Mouse (Mus musculus): ENCODE data around the gene Fam69a.
"Not testable (repeated sequence)": the region's sequence is repeated elsewhere in the genome, so short reads cannot be mapped to it uniquely, and the experiment has no call there.

Gene Fam69a

DNA sequence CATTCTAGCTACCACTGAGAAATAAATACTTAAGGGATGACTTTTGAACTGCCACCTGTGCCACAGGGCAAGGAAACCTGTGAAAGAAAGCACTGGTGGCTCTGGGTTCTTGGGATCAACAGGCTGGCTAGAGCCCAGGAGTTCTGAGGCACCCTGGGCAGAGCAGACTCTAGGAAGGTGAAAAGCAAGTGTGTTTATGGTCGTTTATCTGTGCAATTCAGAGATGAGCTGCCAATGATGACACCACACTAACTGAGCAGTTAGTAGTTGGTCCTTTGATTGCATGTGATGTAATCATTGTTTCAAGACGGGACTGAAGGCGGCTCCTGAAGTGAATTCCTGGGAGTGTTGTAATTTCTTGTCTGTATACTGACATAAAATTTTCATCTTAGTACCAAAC is 82.6 kb downstream of the Fam69a start:
- no peak for DNase-seq (ENCODE audit: low spot score in 2 of 2)

DNA sequence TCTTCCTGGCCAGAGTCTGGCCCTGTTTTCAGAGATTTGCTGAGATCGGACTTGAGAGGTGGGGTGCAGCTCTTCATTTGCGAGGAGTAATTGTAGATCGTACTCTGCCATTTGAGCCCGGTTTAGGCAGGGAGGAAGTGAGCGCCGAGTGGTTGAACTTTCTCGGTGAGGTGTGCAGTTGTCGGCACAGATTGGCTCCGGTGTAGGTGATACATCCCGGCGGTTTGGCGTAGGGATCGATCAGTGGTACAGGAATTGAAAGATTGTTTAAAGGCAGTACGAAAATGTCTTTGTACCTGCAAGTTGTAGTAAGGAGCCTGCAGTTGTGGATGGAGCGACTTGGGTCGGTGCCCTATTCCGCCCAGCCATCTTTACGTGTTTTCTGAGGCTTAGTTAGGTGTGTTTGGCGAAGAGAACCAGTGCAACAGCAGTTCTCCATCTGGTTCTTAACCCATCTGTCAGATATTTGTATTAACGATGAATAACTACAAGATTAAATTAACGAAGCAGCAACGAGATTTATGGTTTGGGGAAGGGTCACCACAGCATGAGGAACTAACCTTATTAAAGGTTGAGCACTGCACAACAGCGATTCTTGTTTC is 85.8 kb downstream of the Fam69a start:
- DNase-seq (ENCODE audit: low spot score in 2 of 2): peak in 1 of 2 experiments; percentile 53

DNA sequence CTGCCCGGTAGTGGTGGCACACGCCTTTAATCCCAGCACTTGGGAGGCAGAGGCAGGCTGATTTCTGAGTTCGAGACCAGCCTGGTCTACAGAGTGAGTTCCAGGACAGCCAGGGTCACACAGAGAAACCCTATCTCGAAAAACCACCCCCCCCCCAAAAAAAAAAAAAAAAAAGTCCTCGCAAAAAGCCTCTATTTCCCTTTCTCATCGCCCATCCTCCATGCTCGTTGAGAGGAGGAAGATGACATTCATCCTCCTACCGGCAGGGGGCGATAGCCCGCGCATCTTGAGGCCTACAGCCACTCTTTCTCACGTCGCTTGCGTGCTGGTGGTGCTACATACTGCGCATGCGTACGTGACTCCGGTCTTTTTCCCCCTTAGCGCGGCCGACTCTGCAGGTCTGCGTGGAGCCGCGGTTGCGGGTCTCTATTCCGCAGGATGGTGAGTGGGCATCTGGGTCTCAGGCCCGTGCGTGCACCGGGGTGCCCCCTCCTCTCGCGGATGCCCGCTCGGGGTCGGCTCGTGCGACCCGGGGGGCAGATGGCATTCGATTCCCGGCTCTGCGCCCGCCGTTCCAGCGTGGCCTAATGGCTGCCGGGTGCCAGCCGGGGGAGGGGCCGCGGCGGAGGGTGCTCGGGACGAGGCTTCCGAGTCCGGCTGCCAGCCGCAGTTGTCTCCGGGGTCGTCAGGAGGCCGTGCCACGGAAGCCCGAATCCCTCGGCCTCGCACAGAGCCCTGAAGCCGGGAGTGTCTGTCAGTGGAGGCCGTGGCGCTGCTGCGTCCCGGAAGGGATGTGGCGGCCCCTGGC is 86.5 kb downstream of the Fam69a start, which contains the start of gene Rpl5:
Rpl5 (plus strand) TSS at position 297 of the 808 bp plus-strand sequence.
- peak; percentile 97 to 98 for DNase-seq (ENCODE audit: low spot score in 2 of 2)

DNA sequence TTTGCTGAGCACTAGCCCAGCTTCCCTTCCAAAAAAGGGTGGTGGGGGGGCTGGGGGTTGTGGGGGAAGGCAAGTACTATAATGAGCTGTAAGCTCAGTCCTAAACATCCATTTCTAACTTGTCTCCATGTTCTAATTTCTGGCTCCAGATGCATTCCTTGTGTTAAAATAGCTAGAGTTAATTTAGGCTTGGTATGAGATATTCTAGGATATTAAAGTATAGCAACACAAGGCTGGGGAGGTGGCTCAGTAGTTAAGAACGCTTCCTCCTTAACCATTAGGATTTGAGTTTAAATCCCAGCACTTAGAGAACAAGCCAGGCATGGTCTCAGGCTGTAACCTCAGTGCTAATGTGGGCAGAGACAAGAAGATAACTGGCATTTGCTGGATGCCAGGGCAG is 90.6 kb downstream of the Fam69a start:
- no peak for DNase-seq (ENCODE audit: low spot score in 2 of 2)

DNA sequence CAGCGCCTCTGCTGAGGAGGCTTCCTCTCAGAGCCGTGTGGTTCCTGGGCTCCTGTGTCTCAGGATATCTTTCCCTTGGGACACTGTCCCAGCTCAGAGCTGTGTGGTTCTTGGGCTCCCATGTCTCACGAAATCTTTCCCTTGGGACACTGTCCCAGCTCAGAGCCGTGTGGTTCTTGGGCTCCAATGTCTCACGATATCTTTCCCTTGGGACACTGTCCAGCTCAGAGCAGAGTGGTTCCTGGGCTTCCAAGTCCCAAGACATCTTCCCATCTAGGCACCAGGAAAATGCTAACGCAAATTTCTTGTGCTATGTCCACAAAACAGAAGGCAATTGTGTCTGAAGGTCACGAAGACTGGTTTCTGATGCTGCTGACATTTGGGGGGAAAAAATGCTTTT is 92.2 kb downstream of the Fam69a start:
- DNase-seq (ENCODE audit: low spot score in 2 of 2): no peak

DNA sequence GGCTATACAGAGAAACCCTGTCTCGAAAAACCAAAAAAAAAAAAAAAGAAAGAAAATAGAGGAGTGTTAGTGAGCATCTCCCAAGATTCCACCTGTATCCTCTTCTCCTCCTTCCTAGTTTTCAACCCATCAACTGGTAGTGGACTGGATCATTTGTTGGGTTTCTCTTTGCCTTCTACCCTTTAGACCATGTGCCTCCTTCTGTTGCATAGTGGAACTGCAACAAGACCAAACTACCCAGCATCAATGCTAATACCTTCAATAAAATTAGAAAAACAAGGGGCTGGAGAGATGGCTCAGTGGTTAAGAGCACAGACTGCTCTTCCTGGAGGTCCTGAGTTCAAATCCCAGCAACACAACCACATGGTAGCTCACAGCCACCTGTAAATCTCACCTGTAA is 95.4 kb downstream of the Fam69a start:
- not testable (repeated sequence) for DNase-seq (ENCODE audit: low spot score in 2 of 2)

DNA sequence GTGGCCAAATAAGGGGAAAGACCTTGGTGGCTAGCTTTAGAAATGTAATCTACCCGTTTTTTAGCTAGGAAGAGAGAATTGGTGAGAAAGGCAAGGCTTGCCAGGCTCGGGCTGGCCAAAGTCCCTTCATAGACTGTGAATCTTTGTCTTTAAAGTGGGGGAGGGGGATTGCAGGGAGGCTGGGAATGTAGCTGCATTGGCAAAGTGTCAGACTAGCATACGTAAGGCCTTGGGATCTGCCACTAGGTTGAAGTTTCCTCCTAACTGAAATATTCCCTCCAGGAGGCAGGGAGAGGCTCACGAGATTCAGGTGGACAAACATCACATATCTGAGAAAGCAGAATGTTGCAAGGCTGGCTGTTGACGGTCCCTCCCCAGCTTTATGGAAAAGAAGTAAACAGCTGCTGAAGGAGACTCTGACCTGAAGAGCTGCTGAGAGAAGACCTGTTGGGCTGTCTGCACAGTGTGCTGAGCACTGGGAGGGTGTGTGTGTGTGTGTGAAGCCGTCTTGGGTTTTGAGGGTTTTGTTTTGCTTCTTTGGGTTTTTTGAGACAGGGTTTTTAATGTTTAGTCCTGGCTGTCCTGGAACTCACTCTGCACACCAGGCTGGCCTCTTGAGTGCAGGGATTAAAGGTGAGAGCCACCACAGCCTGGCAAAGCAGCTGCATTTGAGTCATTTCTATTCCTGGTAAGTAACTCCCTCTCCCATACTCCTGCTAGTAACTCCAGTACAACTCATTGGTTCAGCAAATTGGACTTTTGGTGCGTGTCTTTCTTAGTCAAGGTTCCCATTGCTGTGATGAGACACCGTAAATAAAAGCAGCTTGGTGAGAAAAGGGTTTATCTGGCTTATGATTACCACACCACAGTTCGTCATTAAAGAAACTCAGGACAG is 96.6 kb downstream of the Fam69a start:
- DNase-seq (ENCODE audit: low spot score in 2 of 2): peak; percentile 42 to 46

DNA sequence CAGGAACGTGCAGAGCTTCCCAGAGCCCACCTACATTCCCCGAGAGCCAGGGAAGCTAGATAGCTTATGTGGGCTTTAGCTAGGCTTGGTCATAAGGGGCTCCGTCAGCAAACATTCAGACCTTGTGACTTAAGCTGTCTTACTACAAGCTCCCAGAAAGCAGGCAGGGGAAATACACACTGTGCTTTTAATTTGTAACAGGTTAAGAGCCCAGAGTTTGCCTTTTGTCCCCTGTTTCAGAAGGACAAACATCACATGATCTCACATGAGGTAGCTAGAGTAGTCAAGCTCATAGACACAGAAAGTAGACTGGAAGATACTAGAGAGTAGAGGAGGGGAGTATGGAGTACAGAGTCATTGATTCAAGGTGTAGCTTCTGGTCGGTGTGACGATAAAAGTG is 106.2 kb downstream of the Fam69a start:
- no peak for DNase-seq (ENCODE audit: low spot score in 2 of 2)

DNA sequence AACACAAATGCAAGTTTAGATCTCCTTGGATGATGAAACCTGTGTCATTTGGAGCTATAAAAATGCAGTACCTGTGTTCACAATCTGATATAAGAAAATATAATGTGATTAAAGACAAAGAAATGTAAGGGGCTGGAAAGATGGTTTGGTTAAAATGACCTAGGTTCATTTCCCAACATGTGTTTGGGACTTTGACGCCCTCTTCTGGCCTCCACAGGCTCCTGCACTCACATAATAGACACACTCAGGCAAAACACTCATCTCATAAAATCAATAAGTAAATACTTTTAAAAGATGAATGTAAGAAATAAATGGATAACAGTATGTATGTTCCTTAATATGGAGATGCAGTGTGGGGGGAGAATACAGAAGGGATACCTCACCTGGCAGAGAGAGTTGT is 109.8 kb downstream of the Fam69a start:
- no peak for DNase-seq (ENCODE audit: low spot score in 2 of 2)

DNA sequence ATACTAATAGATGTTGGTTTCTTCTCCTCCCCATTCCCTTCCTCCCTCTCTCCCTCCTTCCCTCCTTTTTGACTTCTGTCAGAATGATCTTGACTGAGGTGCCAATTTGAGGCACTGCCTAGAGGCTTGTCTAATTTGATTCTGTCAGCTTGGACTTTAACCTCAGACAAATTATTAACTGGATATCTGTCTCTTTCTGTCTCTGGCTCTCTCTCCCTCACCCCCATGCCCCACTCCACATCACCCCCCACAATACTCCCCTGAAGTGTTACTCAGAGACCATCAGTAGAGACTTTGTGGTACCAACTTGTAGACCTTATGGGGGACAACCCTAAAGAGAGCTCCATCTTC is 111.6 kb downstream of the Fam69a start:
- no peak for DNase-seq (ENCODE audit: low spot score in 2 of 2)

DNA sequence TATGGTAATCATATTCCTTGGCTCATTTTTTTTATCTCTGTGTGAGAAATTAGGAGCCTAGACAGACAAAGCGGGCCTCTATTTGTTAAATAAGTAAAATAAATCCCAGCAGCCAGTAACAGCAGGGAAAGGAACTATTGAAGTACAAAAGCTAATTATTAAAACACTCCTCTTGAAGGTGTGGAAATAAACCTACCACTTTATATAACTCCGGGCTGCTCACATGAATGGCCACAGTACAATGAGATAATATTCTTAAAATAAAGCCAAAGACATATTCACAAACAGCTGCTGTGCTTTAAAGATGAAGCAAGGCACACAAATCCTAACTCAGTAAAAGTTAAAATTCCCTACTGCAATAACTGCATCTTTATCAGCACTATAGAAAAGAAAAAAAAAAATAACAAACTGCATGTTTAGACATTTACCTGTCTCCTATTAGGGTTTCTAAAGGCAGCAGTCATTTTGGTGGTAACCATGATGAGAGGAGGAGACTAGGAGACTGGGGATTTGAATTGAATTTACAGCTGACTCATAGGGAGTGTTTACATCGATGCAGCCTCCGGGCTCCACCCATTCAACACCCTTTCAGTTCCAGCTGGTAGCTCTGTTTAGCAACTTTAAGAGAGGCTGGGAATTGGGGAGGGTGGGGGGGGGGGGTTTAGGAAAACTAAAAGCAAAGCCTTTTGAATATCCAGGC is 112.2 kb downstream of the Fam69a start, which contains the start of gene Evi5:
Evi5 (minus strand) TSS at position 547 of the 700 bp plus-strand sequence.
- DNase-seq (ENCODE audit: low spot score in 2 of 2): no peak

DNA sequence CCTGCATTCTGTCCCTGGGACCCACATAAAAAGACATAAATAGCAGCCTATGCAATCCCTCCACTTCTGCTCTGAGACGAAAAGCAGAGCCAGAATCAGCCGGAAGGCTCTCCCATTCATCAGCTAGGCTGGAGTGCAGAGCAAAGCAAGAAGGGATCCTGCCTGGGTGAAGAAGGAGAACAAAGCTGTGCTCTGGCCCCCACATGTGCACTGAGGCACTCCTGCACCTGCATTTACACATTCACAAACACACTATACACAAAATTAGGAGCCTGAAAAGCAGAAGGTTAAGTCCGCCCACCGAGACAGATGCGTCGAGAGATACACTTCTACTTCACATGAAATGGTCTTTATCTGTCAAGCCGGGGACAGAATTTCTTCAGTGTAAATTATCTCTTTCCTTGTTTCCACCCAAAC is 113.0 kb downstream of the Fam69a start:
- DNase-seq (ENCODE audit: low spot score in 2 of 2): peak in 1 of 2 experiments; percentile 40

DNA sequence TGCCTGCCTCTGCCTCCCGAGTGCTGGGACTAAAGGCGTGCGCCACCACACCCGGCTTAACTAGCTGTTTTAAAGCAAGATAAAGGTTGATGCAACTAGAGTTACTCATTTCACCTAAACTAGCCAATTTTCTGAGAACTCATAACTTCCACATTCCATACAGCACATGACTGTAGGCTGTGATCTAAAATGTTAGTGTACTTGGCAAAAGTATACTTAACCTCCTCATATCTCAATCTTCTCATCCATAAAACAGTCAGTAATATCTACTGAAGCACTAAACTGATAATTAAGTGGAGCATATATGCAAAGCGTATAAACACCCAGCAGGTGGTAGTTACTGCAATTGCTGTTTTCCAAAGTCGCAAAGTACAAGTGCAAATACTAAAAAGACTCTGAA is 113.6 kb downstream of the Fam69a start:
- no peak for DNase-seq (ENCODE audit: low spot score in 2 of 2)

DNA sequence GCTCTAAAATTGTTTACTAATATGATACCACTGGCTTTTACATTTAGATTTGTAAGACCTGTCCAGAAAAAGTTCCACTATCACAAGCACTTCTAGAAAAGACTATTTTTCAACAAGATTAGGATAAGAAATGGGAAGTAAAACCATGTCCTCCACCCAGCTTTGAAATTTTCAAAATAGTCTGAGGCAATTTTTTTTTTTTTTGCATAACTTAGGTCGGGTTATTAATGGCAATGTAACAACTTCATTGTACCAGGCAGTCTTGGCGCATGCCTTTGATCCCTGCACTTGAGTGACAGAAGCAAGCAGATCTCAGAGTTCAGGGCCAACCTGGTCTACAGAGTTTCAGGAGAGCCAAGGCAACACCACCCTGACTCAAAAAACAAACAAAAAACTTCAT is 117.2 kb downstream of the Fam69a start:
- no peak for DNase-seq (ENCODE audit: low spot score in 2 of 2)

DNA sequence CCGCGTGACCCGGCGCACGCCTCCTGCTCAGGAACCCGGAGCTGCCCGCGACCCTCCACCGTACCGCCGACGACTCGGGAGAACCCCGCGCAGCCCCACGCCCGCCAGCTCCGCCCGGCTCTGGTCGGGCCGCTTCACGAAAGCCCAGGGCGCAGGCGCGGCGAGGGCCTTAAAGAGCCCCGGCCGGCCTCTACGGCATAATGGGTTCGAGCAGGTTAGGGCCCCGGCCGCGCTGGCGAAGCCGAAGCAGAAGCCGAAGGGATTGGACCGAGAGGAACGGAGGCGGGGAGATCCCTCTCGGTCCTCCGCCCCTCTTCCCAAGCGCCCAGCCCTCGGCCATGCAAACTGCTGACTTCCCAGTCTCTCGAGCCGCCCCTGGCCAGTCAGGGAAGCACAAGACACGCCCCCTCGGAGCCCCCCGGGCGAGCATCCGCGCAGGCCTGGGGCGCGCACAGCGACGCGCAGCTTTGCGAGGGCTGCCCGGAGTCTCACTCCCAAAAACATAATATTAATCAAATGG is 117.9 kb downstream of the Fam69a start:
- peak; percentile 94 to 95 for DNase-seq (ENCODE audit: low spot score in 2 of 2)

DNA sequence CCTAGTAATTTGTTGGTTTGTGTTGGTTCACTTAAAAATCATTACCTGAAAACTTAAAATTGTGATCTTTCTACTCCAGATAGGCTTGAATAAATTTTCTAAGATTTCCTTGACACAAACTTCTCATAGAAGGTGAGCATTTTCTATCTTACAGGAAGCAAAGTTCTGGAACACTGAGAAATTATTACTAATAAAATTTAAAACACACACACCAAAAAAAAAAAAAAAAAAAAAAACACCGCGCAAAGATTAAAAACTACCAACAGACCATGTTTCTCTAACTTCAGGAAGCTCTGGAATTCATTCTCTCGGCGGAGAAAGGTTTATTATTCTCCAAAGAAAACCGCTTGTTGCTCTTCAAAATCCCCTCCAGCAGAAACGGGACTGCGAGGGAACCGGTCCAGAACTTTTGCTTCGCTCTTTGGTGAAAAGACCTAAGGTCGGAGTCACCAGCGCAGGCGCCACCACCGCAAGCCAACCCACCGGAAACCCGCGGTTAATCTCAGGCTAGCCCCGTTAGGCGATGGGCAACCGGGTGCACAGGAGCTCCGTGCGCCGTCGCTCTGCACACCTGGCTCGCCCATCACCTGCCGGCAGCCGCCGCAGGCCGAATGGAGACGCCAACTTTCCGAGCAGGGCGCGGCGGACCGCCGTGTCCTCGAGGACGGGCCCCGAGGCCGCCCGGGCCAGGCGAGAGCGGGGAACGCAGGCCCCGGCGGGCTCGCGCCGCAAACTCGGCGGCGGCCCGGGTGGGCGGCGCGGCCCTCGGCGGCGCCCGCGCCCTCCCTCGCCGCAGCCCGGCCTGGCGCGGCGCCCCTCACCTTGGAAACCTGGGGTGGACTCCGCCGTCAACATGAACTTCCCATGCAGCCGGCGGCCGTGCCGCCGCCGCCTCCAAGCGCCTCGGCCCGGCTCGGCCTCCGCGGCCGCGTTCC is 118.6 kb downstream of the Fam69a start:
- DNase-seq (ENCODE audit: low spot score in 2 of 2): peak; percentile 59 to 60

DNA sequence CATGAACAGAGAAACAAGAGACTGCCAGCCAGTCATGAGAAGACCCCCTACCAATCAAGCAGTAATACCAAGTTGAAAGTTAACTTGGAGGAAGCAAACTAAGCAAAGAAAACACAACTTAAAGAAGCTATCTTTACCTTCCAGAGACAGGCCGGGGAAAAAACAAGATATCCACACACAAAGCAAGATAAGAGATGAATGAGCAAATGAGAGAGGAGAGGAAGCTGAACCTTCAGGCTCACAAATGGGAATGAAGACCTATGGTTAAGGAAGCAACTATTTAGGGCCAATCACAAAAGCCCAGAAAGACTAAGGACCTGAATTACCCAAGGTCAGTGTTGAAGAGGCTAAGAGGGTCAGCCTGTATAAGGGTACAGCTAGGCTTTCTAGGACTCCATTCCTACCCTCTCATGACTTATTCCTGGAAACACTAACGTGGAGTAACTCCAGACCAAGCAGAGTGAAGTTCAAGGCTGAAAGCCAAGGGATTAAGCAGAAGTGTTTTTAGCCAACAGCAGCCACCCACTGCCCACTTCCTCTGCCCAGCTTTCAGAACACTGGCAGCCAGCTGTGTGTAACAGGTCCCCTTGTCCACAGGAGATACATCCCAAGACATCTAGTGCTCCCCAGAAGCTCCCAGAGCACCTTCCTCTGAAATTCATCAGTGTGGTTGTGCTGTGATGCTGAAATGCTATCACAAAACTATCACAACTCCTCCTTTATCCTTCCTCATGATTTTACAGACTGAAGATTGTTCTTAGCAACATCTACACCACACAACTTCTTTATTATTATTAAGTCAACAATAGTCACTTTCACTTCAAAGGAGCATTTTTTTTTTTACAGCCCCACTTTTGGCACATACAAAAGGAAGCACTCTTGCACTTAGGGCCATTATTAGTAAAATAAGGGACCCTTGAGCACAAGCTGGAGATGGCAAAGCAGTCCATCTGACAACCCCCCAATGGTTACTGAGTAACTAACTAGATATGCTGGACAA is 120.5 kb downstream of the Fam69a start:
- peak in 1 of 2 experiments; percentile 32 for DNase-seq (ENCODE audit: low spot score in 2 of 2)

DNA sequence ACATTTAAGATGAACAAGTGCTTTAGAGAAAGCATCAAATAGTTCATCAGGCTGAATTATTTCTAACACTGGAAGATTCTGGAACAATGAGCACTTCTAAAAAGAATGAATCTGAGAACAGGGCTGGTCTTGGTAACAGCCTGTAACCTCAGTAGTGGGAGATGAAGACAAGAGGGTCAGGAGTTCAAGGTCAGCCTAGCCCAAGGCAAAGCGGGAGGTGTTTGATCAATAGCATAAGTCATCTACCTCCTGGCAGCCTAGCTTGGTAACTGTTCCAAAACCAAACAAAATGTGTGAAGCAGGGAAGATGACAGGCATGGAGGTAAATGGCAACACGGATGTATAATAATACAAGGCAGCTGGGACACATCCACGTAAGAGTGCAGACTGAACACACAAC is 122.9 kb downstream of the Fam69a start:
- no peak for DNase-seq (ENCODE audit: low spot score in 2 of 2)

DNA sequence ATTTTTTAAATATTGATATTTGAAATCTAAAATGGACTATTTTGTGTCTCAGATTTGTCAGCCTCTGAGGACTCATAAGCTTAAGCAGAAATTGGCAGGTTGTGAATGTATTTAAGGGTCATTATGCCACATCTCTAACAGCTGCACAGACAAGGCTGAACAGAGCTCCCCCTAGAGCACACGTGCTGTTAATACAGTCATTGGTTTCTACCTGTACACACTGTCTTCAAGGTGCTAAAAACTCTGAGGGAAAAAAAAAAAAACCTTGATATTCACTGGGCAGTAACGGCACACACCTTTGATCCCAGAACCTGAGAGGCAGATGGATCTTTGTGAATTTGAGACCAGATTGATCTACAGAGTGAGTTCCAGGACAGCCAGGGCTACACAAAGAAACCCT is 127.9 kb downstream of the Fam69a start:
- no peak for DNase-seq (ENCODE audit: low spot score in 2 of 2)
